Mouse (Mus musculus) bone marrow macrophage, adult 2 months (primary cell): Measurements from ENCODE around the gene Htr6.

ENCODE experiments used
- CTCF ChIP-seq: IDR thresholded peaks from 2 replicates; pipeline ENCODE4 v1.5.1; 2012; ENCODE audit warnings: low read depth, mild to moderate bottlenecking, low read length, moderate library complexity
- POLR2A ChIP-seq: IDR thresholded peaks from 2 replicates; pipeline ENCODE4 v1.6.1; 2012; ENCODE audit warnings: mild to moderate bottlenecking, low read depth, low read length, borderline replicate concordance

DNA sequence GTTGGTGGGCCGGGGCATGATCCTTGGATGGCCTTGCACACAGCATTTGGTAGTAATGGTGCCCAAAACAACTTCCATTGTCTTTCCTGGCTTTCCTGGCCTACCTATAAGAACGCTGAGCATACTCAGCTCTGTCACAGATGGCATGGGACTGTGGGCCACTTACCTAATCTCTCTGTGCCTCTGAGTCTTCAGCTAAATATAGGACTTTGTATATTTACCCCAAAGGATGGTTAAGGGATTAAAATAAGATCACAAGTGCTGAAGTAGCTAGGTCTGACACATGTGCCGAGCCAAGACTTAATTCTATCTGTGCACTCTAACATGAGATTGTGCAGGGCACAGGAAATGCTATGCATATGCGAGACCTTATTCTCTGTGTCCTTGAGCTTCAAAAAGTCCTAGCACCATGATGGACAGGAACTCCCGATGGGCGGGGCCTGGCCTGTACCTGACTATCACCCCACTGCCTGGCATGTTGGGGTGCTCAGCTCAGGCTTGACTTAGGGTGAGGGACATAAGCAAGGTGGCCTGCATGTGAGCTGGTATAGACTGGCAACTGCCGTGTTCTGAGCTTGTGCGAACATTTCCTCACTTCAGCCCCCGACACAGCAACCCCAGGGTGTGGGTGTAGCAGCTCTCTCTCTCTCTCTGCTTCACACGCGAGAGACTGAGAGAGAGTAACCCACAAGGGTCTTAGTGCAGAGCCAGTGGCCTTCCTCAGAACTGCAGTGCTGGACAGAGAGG lies 41.9 kb downstream of the Htr6 start:
- TF ChIP-seq POLR2A (no peak), CTCF (no peak)
